Mouse (Mus musculus) heart, postnatal 0 days (tissue): ENCODE measurements around the gene Dnaja1.

ENCODE experiments used
- CTCF ChIP-seq: IDR thresholded peaks from 2 replicates; pipeline ENCODE4 v1.5.1; 2016; ENCODE audit warnings: antibody characterized with exemption, control low read depth, low read depth
- EP300 ChIP-seq: IDR thresholded peaks from 2 replicates; pipeline ENCODE4 v1.6.1; 2016; ENCODE audit warnings: antibody characterized with exemption, low read depth

DNA sequence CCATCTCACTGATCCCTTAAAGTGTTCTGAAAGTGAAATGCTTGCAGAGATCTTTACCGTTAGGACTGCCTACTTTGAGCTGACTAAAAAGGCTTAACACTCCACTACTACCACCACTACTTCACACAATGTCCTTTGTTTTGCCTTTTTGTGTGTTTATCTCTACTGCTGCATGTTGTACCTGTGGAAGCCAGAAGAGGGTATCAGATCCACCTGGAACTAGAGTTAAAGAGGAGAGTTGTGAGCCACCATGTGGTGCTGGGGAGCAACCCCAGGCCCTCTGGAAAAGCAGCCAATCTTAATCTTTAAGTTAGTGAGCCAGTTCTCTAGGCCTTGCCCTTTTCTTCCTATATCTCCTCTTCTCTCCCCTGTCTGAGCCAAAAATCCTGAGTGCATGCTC is 5.3 kb downstream of the Dnaja1 start:
- TF ChIP-seq CTCF (no peak), EP300 (no peak)
